Mouse (Mus musculus): ENCODE measurements around the gene Map6. TPM values are rescaled to one million over a fixed set of nuclear protein-coding genes. Genes with fewer than 3 reads are reported as not detected.
A peak's percentile ranks its signal among the peaks of the same experiment; 100 is the strongest.

The Map6 gene
- 102 and 106 TPM in 2 replicates for polyA plus RNA-seq (2015; fragmentation: Nextera tagmentation; extraction: Ambion mirVana)

DNA sequence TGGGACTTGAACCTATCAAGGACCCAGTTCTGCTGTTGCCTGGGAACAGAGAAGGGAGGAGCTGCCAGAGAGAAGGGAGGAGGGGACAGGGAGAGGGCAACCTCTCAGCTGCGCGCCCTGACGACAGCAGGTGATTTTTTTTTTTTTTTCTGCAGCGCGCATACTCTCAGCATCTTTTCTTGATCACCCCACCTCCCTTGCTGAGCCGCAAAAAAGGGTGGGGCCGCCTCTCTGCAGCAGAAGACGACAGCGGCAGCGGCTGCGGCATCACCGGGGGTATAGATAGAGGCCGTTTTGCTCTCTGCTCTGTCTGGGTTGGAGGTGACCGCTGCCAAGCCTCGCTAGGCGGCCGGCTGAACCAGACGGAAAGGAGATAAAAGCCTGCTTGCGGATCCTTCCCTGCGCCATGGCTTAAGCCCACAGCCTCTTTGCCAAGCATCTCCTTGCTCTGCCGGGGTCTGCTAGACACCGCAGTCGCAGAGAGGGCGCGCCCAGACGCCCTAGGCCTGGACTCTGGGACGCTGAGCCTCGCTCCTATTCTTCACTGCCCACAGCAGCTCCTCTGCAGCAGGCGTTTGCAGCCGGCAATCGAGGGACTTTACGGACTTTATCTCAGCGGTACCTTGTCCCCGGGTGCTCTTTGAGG lies at the start of gene Map6:
Gene Map6 (plus strand): TSS at position 197 of the 646 bp plus-strand sequence.
- Histone ChIP-seq H3K4me1 (replicated peaks) (peaks cover 43% of the 10 kb centered on the region), H3K9me3 (no peaks in the 10 kb centered on the region), H3K27ac (peak within 1 kb of the TSS; percentile 97), H3K9ac (replicated peaks) (peak within 1 kb of the TSS; percentile 92), H3K4me3 (replicated peaks) (peak within 1 kb of the TSS; percentile 88), H3K4me2 (replicated peaks) (peak within 1 kb of the TSS; percentile 99), H3K36me3 (0 out of 2 replicates have a peak, but pooled peaks cover 2% of the 10 kb centered on the region), H3K27me3 (peaks cover 12% of the 10 kb centered on the region)
- WGBS: 0% methylated on average over 34 of the region's 34 CpGs
- ATAC-seq: peak; percentile 78

DNA sequence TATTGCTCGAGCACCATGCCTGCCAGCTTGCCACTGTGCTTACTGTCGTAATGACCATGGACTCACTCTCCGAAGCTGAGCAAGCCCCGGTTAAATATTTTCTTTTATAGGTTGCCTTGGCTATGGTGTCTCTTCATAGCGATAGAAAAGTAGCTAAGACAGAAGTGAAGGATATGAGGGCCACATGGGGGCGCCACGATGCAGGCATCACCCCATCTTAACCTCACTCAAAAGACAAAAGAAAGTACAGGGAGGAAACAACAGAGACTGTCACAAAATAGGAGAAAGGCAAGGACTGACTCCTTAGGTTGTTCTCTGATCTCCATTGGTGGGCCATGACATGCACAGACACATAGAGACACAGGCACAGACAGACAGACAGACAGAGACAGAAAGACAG lies 43.0 kb upstream of the Map6 start:
- no peaks in the 10 kb centered on the region for H3K36me3 ChIP-seq
- no peak overlapping the region for H3K9ac ChIP-seq (replicated peaks)
- H3K4me3 ChIP-seq (replicated peaks): no peak overlapping the region
- H3K4me2 ChIP-seq (replicated peaks): no peak overlapping the region
- no peak for ATAC-seq
- no peaks in the 10 kb centered on the region for H3K27me3 ChIP-seq
- no peak overlapping the region for H3K27ac ChIP-seq
- H3K4me1 ChIP-seq (replicated peaks): no peaks in the 10 kb centered on the region
- 67% methylated on average over 7 of the region's 7 CpGs for WGBS
- H3K9me3 ChIP-seq: no peaks in the 10 kb centered on the region

DNA sequence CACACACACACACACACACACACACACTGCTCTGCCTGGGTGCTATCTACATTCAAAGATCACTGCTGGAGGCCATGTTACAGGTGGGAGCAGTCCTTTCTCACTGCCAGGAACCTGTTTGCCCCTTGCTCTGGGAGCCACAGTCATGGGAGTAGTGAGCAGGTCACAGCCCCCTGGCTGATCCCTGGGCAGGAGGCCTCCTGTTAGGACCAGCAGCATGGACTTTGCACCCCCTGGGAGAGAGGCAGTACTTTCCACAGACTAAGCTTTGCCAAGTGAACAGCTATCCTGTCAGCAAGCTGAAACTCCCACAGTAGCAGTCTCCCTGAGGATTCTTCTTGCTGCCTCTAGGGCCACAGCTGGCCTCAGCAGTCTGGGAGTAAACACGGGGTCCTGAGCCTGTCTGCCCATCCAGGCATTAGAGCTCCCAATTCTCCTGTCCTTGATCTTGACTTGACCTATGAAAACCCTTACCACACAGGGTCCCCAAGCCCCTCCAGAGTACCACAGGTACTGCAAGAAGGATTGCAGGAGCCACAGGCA lies 42.5 kb upstream of the Map6 start:
- H3K9ac ChIP-seq (replicated peaks): no peak overlapping the region
- no peak overlapping the region for H3K4me3 ChIP-seq (replicated peaks)
- ATAC-seq: no peak
- H3K4me2 ChIP-seq (replicated peaks): no peak overlapping the region
- H3K27me3 ChIP-seq: no peaks in the 10 kb centered on the region
- H3K4me1 ChIP-seq (replicated peaks): no peaks in the 10 kb centered on the region
- no peak overlapping the region for H3K27ac ChIP-seq
- no peaks in the 10 kb centered on the region for H3K9me3 ChIP-seq
- no peaks in the 10 kb centered on the region for H3K36me3 ChIP-seq
- WGBS: 50% methylated on average over 1 of the region's 1 CpGs

DNA sequence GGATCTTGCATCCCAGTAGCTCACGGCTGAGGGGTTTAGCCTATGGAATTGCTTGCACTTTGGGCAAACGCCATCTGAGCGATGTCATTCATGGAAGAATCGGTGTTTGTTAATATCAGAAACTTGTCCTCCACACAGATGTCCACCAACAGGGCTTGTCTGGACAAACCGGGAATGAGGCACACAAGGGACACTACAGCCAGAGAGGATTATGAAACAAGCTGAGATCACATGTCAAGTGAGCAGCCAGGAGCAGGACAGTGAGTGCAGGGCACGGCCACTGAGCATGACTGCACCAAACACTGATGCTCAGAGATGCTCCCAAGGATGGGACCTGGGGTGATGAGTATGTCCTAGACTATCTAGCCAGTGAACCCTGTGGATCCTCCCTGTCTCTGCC lies 41.8 kb upstream of the Map6 start:
- Histone ChIP-seq H3K4me2 (replicated peaks) (no peak overlapping the region), H3K4me1 (replicated peaks) (no peaks in the 10 kb centered on the region), H3K36me3 (no peaks in the 10 kb centered on the region), H3K9me3 (no peaks in the 10 kb centered on the region), H3K27me3 (no peaks in the 10 kb centered on the region), H3K27ac (no peak overlapping the region), H3K4me3 (replicated peaks) (no peak overlapping the region), H3K9ac (replicated peaks) (no peak overlapping the region)
- no peak for ATAC-seq
- WGBS: 73% methylated on average over 6 of the region's 6 CpGs

DNA sequence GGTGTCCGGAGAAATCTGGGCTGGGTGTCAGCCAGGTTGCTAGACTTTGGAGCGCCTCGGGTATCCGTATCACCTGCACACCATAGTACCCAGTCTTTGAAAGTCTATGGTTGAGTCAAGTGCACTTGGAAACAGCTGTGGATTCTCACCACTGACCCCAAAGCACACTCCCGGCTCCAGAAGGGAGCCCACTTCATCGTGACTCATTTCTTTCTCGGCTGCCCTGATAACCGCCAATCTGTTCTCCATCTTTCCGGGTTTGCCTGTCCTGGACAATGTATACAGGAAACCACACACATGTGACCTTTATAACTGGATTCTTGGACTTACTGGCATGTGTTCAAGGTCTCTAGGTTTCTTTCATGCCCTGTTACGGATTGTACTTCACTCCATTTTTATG lies 40.6 kb upstream of the Map6 start:
- Histone ChIP-seq H3K36me3 (no peaks in the 10 kb centered on the region), H3K9me3 (no peaks in the 10 kb centered on the region), H3K4me2 (replicated peaks) (no peak overlapping the region), H3K4me3 (replicated peaks) (no peak overlapping the region), H3K9ac (replicated peaks) (no peak overlapping the region), H3K27me3 (no peaks in the 10 kb centered on the region), H3K27ac (no peak overlapping the region), H3K4me1 (replicated peaks) (no peaks in the 10 kb centered on the region)
- no peak for ATAC-seq
- WGBS: 91% methylated on average over 10 of the region's 10 CpGs

DNA sequence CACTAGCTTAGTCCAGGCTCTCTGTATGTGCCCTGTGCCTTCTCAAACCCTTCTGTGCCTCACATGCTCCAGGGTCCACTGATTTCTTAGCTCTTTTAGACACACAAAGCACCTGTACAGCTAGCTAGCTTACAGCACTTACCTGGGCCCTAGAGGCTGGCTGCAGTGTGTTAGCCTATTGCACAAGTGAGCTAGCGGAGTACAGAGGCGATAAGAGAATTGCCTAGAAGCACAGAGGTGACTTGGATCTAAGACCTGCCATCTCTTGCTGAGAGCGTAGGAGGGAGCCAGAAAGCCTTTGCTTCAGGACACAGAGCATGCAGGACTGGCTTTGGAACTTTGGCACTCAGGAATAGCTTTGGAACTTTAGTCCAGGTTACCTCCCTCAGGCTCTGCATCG lies 40.0 kb upstream of the Map6 start:
- ATAC-seq: no peak
- 95% methylated on average over 4 of the region's 4 CpGs for WGBS
- no peaks in the 10 kb centered on the region for H3K4me1 ChIP-seq (replicated peaks)

DNA sequence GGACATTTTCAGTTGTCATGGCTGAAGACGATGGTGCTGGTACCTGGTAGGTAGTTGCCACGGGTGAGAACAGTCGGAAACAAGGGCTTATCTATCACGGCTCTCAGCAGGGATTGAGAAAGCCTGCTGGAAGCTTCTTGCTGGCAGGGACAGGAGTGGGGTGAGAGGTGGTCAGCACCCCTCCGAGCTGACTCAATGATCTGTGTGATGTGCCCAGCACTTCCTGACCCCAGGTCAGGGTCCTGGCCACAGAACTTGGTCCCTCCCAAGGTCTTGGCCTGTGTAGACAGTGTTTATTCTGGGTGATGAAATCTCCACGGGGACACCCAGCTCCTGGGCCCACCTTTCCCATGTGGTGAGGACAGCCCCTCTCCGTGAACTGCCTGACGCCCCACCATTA lies 38.4 kb upstream of the Map6 start:
- Histone ChIP-seq H3K27ac (no peak overlapping the region), H3K36me3 (no peaks in the 10 kb centered on the region), H3K4me1 (replicated peaks) (no peaks in the 10 kb centered on the region), H3K4me2 (replicated peaks) (no peak overlapping the region), H3K9ac (replicated peaks) (no peak overlapping the region), H3K9me3 (no peaks in the 10 kb centered on the region), H3K4me3 (replicated peaks) (no peak overlapping the region), H3K27me3 (no peaks in the 10 kb centered on the region)
- 81% methylated on average over 8 of the region's 8 CpGs for WGBS
- ATAC-seq: no peak

More for the DNA sequence above, 40.0 kb upstream of the Map6 start:
- no peak overlapping the region for H3K4me2 ChIP-seq (replicated peaks)
- H3K4me3 ChIP-seq (replicated peaks): no peak overlapping the region
- H3K36me3 ChIP-seq: no peaks in the 10 kb centered on the region
- no peak overlapping the region for H3K9ac ChIP-seq (replicated peaks)
- no peak overlapping the region for H3K27ac ChIP-seq
- H3K27me3 ChIP-seq: no peaks in the 10 kb centered on the region
- H3K9me3 ChIP-seq: no peaks in the 10 kb centered on the region

DNA sequence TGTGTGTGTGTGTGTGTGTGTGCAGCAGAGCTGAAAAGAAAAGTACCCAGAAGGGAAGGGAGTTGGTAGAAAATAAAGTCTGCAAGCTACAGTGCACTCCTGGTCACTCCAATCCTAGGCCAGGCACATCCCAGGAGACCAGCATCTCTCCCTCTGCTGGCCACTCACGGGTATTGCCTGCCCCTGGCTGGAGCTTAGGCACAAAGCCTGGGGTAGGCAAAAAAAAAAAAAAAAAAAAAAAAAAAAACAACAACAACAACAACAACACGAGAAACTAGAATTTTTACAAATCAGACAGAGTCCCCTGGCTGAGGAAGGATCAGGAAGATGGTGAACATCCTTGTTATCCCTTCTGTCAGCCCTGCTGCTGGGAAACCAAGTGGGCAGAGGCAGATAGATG lies 37.8 kb upstream of the Map6 start:
- 9% methylated on average over 2 of the region's 2 CpGs for WGBS
- 0 out of 2 replicates have a peak, but pooled peaks have one; percentile 48 for ATAC-seq
- Histone ChIP-seq H3K9me3 (no peaks in the 10 kb centered on the region), H3K4me1 (replicated peaks) (no peaks in the 10 kb centered on the region), H3K4me3 (replicated peaks) (no peak overlapping the region), H3K27me3 (no peaks in the 10 kb centered on the region), H3K4me2 (replicated peaks) (no peak overlapping the region), H3K9ac (replicated peaks) (no peak overlapping the region), H3K36me3 (no peaks in the 10 kb centered on the region), H3K27ac (no peak overlapping the region)

DNA sequence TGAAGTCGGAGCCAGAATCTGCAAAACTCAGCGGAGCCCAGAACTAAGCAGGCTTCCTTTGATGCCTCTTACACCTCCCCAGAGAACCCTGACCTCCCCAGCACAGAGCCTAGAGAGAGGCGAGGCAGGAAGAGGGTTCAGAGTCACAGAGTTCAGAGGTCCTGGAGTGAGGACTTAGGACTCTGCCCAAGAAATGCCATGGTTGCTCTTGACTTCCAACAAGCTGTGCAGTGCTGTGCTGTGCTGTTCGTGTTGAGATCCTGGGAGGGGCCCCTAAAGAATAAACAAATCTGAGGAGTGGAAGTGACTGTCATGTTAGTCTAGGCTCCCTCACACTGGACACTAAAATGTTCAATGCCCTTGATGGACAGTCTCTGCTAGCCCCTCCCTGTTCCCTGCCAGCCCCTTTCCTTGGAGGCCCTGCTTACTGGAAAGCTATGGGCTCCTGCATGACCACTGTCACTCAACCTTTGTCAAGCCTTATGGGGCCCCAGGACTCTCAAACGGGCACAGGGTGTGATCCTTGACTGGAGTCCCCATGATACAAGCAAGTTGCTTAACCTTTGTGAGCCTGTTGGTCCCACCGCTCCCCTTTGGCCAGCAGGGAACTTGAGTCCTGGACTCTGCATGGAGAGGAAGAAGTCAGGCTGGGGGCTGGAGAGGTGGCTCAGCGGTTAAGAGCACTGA lies 37.0 kb upstream of the Map6 start:
- no peaks in the 10 kb centered on the region for H3K9me3 ChIP-seq
- H3K27ac ChIP-seq: no peak overlapping the region
- WGBS: 77% methylated on average over 7 of the region's 7 CpGs
- H3K4me1 ChIP-seq (replicated peaks): no peaks in the 10 kb centered on the region
- H3K4me3 ChIP-seq (replicated peaks): no peak overlapping the region
- H3K9ac ChIP-seq (replicated peaks): no peak overlapping the region
- no peaks in the 10 kb centered on the region for H3K27me3 ChIP-seq
- ATAC-seq: 0 out of 2 replicates have a peak, but pooled peaks have one; percentile 46
- H3K36me3 ChIP-seq: no peaks in the 10 kb centered on the region
- H3K4me2 ChIP-seq (replicated peaks): no peak overlapping the region

DNA sequence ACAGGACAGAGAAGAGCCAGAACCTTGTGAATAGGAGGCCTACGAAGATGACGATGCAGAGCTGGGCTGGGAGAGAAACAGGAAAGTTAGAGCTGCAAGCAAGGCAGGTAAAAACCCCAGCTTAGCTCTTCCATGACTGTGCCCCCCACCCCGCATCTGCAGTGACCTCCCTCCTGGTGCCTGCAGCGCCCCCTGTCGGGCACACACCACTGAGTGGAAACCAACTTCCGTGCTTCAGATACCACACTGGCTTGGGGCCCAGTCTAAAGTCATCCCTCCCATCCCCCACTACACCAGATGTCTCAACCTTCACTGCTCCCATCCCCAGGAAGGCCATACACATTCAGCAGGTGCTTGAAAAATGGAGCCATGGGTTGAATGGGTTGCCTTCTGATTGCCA lies 34.7 kb upstream of the Map6 start:
- no peaks in the 10 kb centered on the region for H3K9me3 ChIP-seq
- no peak overlapping the region for H3K9ac ChIP-seq (replicated peaks)
- H3K4me3 ChIP-seq (replicated peaks): no peak overlapping the region
- H3K27ac ChIP-seq: no peak overlapping the region
- H3K36me3 ChIP-seq: no peaks in the 10 kb centered on the region
- WGBS: 72% methylated on average over 6 of the region's 6 CpGs
- no peak overlapping the region for H3K4me2 ChIP-seq (replicated peaks)
- peaks cover 4% of the 10 kb centered on the region; the same call in 1 of the 2 replicates for H3K27me3 ChIP-seq
- H3K4me1 ChIP-seq (replicated peaks): peaks cover 6% of the 10 kb centered on the region
- ATAC-seq: no peak

DNA sequence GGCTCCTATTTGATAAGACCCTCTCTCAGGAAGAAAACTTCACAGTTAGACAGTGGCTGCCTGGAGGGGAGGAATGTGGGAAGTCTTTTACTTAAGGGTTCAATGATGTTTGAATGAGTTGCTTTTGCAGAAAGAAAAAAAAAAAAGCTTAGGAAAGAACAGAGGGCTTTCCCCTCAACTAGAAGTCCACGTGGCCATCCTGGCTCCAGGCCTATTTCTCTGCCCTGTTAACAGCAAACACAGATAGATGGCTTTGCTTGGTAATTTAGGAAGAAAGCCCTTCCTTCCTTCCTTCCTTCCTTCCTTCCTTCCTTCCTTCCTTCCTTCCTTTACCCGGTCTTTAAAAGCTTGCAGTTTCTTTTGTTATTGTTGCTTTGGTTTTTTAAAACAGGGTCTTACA lies 32.3 kb upstream of the Map6 start:
- Histone ChIP-seq H3K27ac (no peak overlapping the region), H3K9me3 (no peaks in the 10 kb centered on the region), H3K27me3 (peaks cover 22% of the 10 kb centered on the region), H3K36me3 (no peaks in the 10 kb centered on the region), H3K4me1 (replicated peaks) (peaks cover 16% of the 10 kb centered on the region), H3K4me3 (replicated peaks) (no peak overlapping the region), H3K9ac (replicated peaks) (no peak overlapping the region), H3K4me2 (replicated peaks) (no peak overlapping the region)
- 50% methylated on average over 2 of the region's 2 CpGs for WGBS
- no peak for ATAC-seq

DNA sequence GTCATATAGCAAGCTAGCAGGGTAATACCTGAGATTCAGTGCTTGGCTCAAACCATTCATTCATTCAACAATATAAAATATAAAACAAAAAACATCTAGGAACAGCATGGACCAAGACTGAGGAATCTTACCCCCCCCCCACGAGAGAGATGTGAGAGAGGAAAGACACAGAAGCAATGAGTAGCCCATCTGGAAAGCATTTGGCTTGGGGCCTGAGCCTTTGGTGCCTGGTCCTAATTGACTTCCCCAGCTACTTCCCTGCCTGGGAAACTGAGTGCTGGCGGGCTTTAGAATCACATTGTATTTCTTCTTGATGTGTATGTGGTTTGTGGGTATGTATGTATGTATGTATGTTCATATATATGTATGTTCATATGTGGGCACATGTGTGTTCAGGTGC lies 31.6 kb upstream of the Map6 start:
- no peak overlapping the region for H3K27ac ChIP-seq
- no peak overlapping the region for H3K4me3 ChIP-seq (replicated peaks)
- H3K9me3 ChIP-seq: no peaks in the 10 kb centered on the region
- 77% methylated on average over 2 of the region's 2 CpGs for WGBS
- peaks cover 26% of the 10 kb centered on the region for H3K27me3 ChIP-seq
- peaks cover 16% of the 10 kb centered on the region for H3K4me1 ChIP-seq (replicated peaks)
- H3K36me3 ChIP-seq: no peaks in the 10 kb centered on the region
- H3K4me2 ChIP-seq (replicated peaks): no peak overlapping the region
- no peak for ATAC-seq
- no peak overlapping the region for H3K9ac ChIP-seq (replicated peaks)
